Mouse (Mus musculus): ENCODE measurements around the gene Gys1. TPM values are rescaled to one million over a fixed set of nuclear protein-coding genes. Genes with fewer than 3 reads are reported as not detected.
A peak's percentile ranks its signal among the peaks of the same experiment; 100 is the strongest.

The Gys1 gene
- polyA plus RNA-seq, 1 experiment: 0.09 TPM

GRCm38 (mm10) chr7:45447325-45447990 lies 12.8 kb downstream of the Gys1 start:
- Histone ChIP-seq H3K36me3 (ENCODE audit: control insufficient read depth) (no peaks in the 10 kb centered on the region), H3K9me3 (ENCODE audit: control insufficient read depth, low read length) (no peaks in the 10 kb centered on the region), H3K27me3 (ENCODE audit: control insufficient read depth) (no peaks in the 10 kb centered on the region), H3K4me3 (replicated peaks) (peak overlapping the region; percentile 44), H3K4me1 (ENCODE audit: control insufficient read depth) (peaks cover 30% of the 10 kb centered on the region)
- TF ChIP-seq TAL1 (IDR thresholded peaks at IDR 0.05; ENCODE audit: low read length): no peak
- TF ChIP-seq GATA1 (IDR thresholded peaks at IDR 0.05; ENCODE audit: low read length): no peak

GRCm38 (mm10) chr7:45449974-45450373 lies 15.3 kb downstream of the Gys1 start:
- TF ChIP-seq GATA1 (IDR thresholded peaks at IDR 0.05; ENCODE audit: low read length) (no peak), TAL1 (IDR thresholded peaks at IDR 0.05; ENCODE audit: low read length) (no peak)
- Histone ChIP-seq H3K9me3 (ENCODE audit: control insufficient read depth, low read length) (no peaks in the 10 kb centered on the region), H3K36me3 (ENCODE audit: control insufficient read depth) (peaks cover 8% of the 10 kb centered on the region), H3K4me1 (ENCODE audit: control insufficient read depth) (peaks cover 34% of the 10 kb centered on the region), H3K27me3 (ENCODE audit: control insufficient read depth) (no peaks in the 10 kb centered on the region; the same call in 1 of the 2 replicates), H3K4me3 (replicated peaks) (no peak overlapping the region)

- Histone ChIP-seq H3K4me3 (replicated peaks) (peak overlapping the region; percentile 6), H3K4me1 (ENCODE audit: control insufficient read depth) (peaks cover 40% of the 10 kb centered on the region), H3K27me3 (ENCODE audit: control insufficient read depth) (no peaks in the 10 kb centered on the region; the same call in 1 of the 2 replicates), H3K9me3 (ENCODE audit: control insufficient read depth, low read length) (no peaks in the 10 kb centered on the region), H3K36me3 (ENCODE audit: control insufficient read depth) (peaks cover 17% of the 10 kb centered on the region)
- TF ChIP-seq TAL1 (IDR thresholded peaks at IDR 0.05; ENCODE audit: low read length) (no peak), GATA1 (IDR thresholded peaks at IDR 0.05; ENCODE audit: low read length) (no peak)
These were observed 16.8 kb downstream of the Gys1 start for GRCm38 (mm10) chr7:45451344-45451982.

GRCm38 (mm10) chr7:45454971-45455370 lies 20.3 kb downstream of the Gys1 start:
- Histone ChIP-seq H3K27me3 (ENCODE audit: control insufficient read depth) (no peaks in the 10 kb centered on the region; the same call in 1 of the 2 replicates), H3K36me3 (ENCODE audit: control insufficient read depth) (peaks cover 45% of the 10 kb centered on the region), H3K4me3 (replicated peaks) (no peak overlapping the region), H3K9me3 (ENCODE audit: control insufficient read depth, low read length) (no peaks in the 10 kb centered on the region), H3K4me1 (ENCODE audit: control insufficient read depth) (peaks cover 47% of the 10 kb centered on the region)
- TF ChIP-seq TAL1 (IDR thresholded peaks at IDR 0.05; ENCODE audit: low read length) (no peak), GATA1 (IDR thresholded peaks at IDR 0.05; ENCODE audit: low read length) (no peak)

- peaks cover 53% of the 10 kb centered on the region for H3K36me3 ChIP-seq (ENCODE audit: control insufficient read depth)
- peaks cover 56% of the 10 kb centered on the region for H3K4me1 ChIP-seq (ENCODE audit: control insufficient read depth)
- no peaks in the 10 kb centered on the region for H3K9me3 ChIP-seq (ENCODE audit: control insufficient read depth, low read length)
- no peaks in the 10 kb centered on the region; the same call in 1 of the 2 replicates for H3K27me3 ChIP-seq (ENCODE audit: control insufficient read depth)
- TF ChIP-seq GATA1 (IDR thresholded peaks at IDR 0.05; ENCODE audit: low read length) (no peak), TAL1 (IDR thresholded peaks at IDR 0.05; ENCODE audit: low read length) (no peak)
- peak overlapping the region; percentile 15 for H3K4me3 ChIP-seq (replicated peaks)
These were observed 21.5 kb downstream of the Gys1 start for GRCm38 (mm10) chr7:45455932-45456696.

GRCm38 (mm10) chr7:45456721-45457203 lies 22.1 kb downstream of the Gys1 start:
- peak overlapping the region; percentile 58 for H3K4me3 ChIP-seq (replicated peaks)
- TF ChIP-seq GATA1 (IDR thresholded peaks at IDR 0.05; ENCODE audit: low read length) (no peak), TAL1 (IDR thresholded peaks at IDR 0.05; ENCODE audit: low read length) (no peak)
- peaks cover 56% of the 10 kb centered on the region for H3K4me1 ChIP-seq (ENCODE audit: control insufficient read depth)
- peaks cover 59% of the 10 kb centered on the region for H3K36me3 ChIP-seq (ENCODE audit: control insufficient read depth)
- H3K9me3 ChIP-seq (ENCODE audit: control insufficient read depth, low read length): no peaks in the 10 kb centered on the region
- no peaks in the 10 kb centered on the region; the same call in 1 of the 2 replicates for H3K27me3 ChIP-seq (ENCODE audit: control insufficient read depth)

- H3K4me3 ChIP-seq (replicated peaks): peak overlapping the region; percentile 58
- peaks cover 58% of the 10 kb centered on the region for H3K4me1 ChIP-seq (ENCODE audit: control insufficient read depth)
- TF ChIP-seq TAL1 (IDR thresholded peaks at IDR 0.05; ENCODE audit: low read length): no peak
- TF ChIP-seq GATA1 (IDR thresholded peaks at IDR 0.05; ENCODE audit: low read length): no peak
- H3K9me3 ChIP-seq (ENCODE audit: control insufficient read depth, low read length): no peaks in the 10 kb centered on the region
- H3K36me3 ChIP-seq (ENCODE audit: control insufficient read depth): peaks cover 65% of the 10 kb centered on the region
- no peaks in the 10 kb centered on the region; the same call in 1 of the 2 replicates for H3K27me3 ChIP-seq (ENCODE audit: control insufficient read depth)
These were observed 22.8 kb downstream of the Gys1 start for GRCm38 (mm10) chr7:45457204-45458060.

All from erythroblast, embryonic 14.5 days (primary cell).